Mouse (Mus musculus) T-cell, adult 2 months (primary cell): ENCODE data around the gene Fstl4.

Experiments
- DNase-seq: peaks from one replicate; pipeline ENCODE4 v3.0.0; 2022; ENCODE audit warnings: low spot score

Gene Fstl4

GRCm38 (mm10) chr11:53231836-53232235 is 467.4 kb downstream of the Fstl4 start:
- DNase-seq: no peak

- no peak for DNase-seq
Measured at GRCm38 (mm10) chr11:53233590-53233989, 469.2 kb downstream of the Fstl4 start.
